8 mouse cellular contexts compared by ENCODE assay signal in the genomic region with DNA sequence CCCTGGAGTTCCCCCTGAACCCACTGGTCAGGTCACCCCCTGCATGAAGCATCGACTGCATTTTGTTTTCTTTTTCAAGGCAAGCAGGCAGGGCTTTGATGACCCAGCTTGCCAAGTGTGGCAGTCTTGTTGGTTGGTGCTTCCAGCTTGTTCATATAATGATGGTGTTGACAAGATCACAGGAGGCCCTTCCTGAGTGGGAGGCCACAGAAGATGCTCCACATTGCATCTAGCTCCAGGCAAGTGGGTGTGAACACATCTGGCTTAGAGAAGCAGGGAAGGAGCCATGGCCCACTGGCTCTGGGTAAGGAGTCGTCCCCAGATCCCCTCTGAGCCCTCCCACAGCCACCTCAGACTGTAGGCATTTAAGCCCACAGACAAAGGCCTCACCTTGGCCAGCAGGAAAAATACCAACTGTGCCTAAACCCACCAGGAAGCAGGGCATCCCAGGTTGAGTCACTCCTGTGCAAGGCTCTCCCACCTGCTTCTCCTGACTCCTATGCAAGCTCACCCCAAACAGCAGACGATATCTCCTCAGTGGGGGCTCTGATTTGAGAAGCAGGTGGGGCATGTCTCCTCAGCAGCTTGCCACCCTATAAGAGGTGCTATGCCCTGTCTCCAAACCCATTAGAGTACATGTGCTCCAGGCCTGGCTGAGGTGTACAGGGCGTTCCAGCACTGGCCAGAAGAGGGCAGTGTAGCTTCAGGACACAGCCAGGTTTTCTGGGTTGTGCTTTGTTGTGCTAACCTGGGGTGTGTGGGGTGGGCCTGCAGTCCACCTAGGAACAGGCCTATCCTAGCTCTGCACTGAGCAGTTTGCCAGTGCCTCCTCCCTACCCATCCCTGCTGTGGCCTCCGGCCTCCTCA. TPM values are rescaled to one million over a fixed set of nuclear protein-coding genes. Genes with fewer than 3 reads are reported as not detected.
DNase-seq lines count a peak whose midpoint lies in the region; ATAC-seq and TF ChIP-seq lines count a peak whose summit lies in the region.

No protein-coding gene starts in this region.

- H3K27me3 ChIP-seq in forebrain, embryonic 14.5 days (replicated peaks; ENCODE audit: control insufficient read depth, insufficient read depth, low read length), result no peaks in the 10 kb centered on the region
- no peaks in the 10 kb centered on the region for H3K27me3 ChIP-seq in lung, embryonic 14.5 days (ENCODE audit: insufficient read depth, low read length)

- peak; percentile 97 for TF ChIP-seq CTCF in lung, embryonic 14.5 days (IDR thresholded peaks at IDR 0.05; ENCODE audit: low read depth)

- H3K4me3 ChIP-seq in ES-E14 (ENCODE audit: insufficient read depth in 1 of 2, low read depth in 1 of 2, low read length in 2 of 2, poor library complexity in 1 of 2, severe bottlenecking in 1 of 2), result no peak overlapping the region
- H3K4me3 ChIP-seq in forebrain, embryonic 14.5 days (ENCODE audit: low read depth, low read length), result no peak overlapping the region
- H3K4me3 ChIP-seq in lung, embryonic 14.5 days (ENCODE audit: low read depth, low read length), result no peak overlapping the region

- peak; percentile 37 for DNase-seq in ES-E14 (ENCODE audit: low read depth, low spot score)
- peak; percentile 59 for DNase-seq in c-Kit-positive CD71-positive TER-119-positive erythroid progenitor cells, embryonic 14.5 days (ENCODE audit: low spot score)
- peak; percentile 76 for DNase-seq in forebrain, embryonic 14.5 days (ENCODE audit: low spot score)
- peak; percentile 49 for DNase-seq in heart, postnatal 25 days (ENCODE audit: low spot score)
- DNase-seq in layer of hippocampus, adult 8-10 months (ENCODE audit: low spot score in 2 of 2), result peak; percentile 69 to 86
- peak; percentile 86 for DNase-seq in lung, embryonic 14.5 days
- DNase-seq in thymus, postnatal 0 days (ENCODE audit: low spot score), result peak; percentile 66

- WGBS in forebrain, embryonic 14.5 days, result 43% methylated on average over 5 of the region's 5 CpGs
- WGBS in lung, embryonic 14.5 days, result 37% methylated on average over 5 of the region's 5 CpGs

- intact Hi-C loops in heart, postnatal 25 days (cut with DNase I), result loop anchor here (1.0 to 10.0 kb wide), 5 partner anchors 57 to 351 kb away; partner anchors contain the start of gene Cebpa

- peaks cover 0 to 4% of the 10 kb centered on the region in 2 experiments; a peak in 1 of 4 replicates for H3K4me1 ChIP-seq in ES-E14 (ENCODE audit: control insufficient read depth in 2 of 2, insufficient read depth in 2 of 2, low read length in 2 of 2, poor library complexity in 1 of 2)
- no peaks in the 10 kb centered on the region for H3K4me1 ChIP-seq in forebrain, embryonic 14.5 days (ENCODE audit: control insufficient read depth, insufficient read depth, low read length)
- no peaks in the 10 kb centered on the region for H3K4me1 ChIP-seq in lung, embryonic 14.5 days (ENCODE audit: insufficient read depth)

- ATAC-seq in forebrain, embryonic 14.5 days, result peak; percentile 76
- ATAC-seq in lung, embryonic 14.5 days (ENCODE audit: insufficient read depth), result peak; percentile 73
- peak; percentile 69 for ATAC-seq in neutrophil, adult 5-6 weeks (ENCODE audit: extremely low read depth, insufficient number of reproducible peaks, low FRiP score, poor library complexity, severe bottlenecking)

- no peak overlapping the region for H3K27ac ChIP-seq in ES-E14 (ENCODE audit: insufficient read depth, low read depth, low read length, poor library complexity, severe bottlenecking)
- no peak overlapping the region for H3K27ac ChIP-seq in forebrain, embryonic 14.5 days (ENCODE audit: low read depth, low read length)
- H3K27ac ChIP-seq in lung, embryonic 14.5 days (ENCODE audit: low read depth), result no peak overlapping the region

- no peak overlapping the region for H3K9ac ChIP-seq in ES-E14 (ENCODE audit: insufficient read depth, low read depth, low read length, poor library complexity, severe bottlenecking)
- no peak overlapping the region for H3K9ac ChIP-seq in forebrain, embryonic 14.5 days (ENCODE audit: low read length)
- H3K9ac ChIP-seq in lung, embryonic 14.5 days, result no peak overlapping the region

- no peak overlapping the region for H3K4me2 ChIP-seq in forebrain, embryonic 14.5 days (ENCODE audit: low read length)
- no peak overlapping the region for H3K4me2 ChIP-seq in lung, embryonic 14.5 days

- in situ Hi-C loops in ES-E14 (cut with MboI; ENCODE audit: low sequenced_read_pairs in 2 of 2, unreplicated experiment in 2 of 2), result no loop called here

- H3K36me3 ChIP-seq in ES-E14 (ENCODE audit: control insufficient read depth, insufficient read depth, low read length, poor library complexity, severe bottlenecking), result peaks cover 9% of the 10 kb centered on the region; the same call in 1 of the 2 replicates
- H3K36me3 ChIP-seq in forebrain, embryonic 14.5 days (ENCODE audit: control insufficient read depth, insufficient read depth, low read length), result no peaks in the 10 kb centered on the region
- H3K36me3 ChIP-seq in lung, embryonic 14.5 days (ENCODE audit: insufficient read depth), result peaks cover 7% of the 10 kb centered on the region; the same call in 1 of the 2 replicates

- H3K9me3 ChIP-seq in ES-E14 (ENCODE audit: control insufficient read depth, insufficient read depth, low read depth, low read length), result no peaks in the 10 kb centered on the region
- H3K9me3 ChIP-seq in forebrain, embryonic 14.5 days (replicated peaks; ENCODE audit: control insufficient read depth, low read length), result no peaks in the 10 kb centered on the region
- no peaks in the 10 kb centered on the region for H3K9me3 ChIP-seq in lung, embryonic 14.5 days (ENCODE audit: low read depth, low read length)

TF ChIP-seq in ES-E14, 5 proteins besides CTCF, POLR2A, EP300 and RAD21:
- no peak for TF ChIP-seq ZNF384 (IDR thresholded peaks at IDR 0.05; ENCODE audit: low read depth, low read length)
- peak; percentile 68; the same call in 1 of the 2 replicates for TF ChIP-seq ZC3H11A (IDR thresholded peaks at IDR 0.05; ENCODE audit: borderline replicate concordance, low read depth, low read length)

RNA-seq across cellular contexts. Expression of gene Cebpg, which starts 30.7 kb away (rescaled TPM):
- 12.8 and 14.0 TPM in 2 replicates for total RNA-seq in ES-E14 (2012; rRNA removed)
- 42.5 and 43.5 TPM in 2 replicates for polyA plus RNA-seq in forebrain, embryonic 14.5 days (2014; fragmentation: Nextera tagmentation; extraction: Ambion mirVana)
- 10 to 100 TPM; 20.9 to 23.7 TPM for total RNA-seq in heart, postnatal 25 days (2021)
- 10 to 100 TPM; 31.5 to 42.0 (median 36.7) TPM for total RNA-seq in layer of hippocampus, adult 8-10 months (2022)
- polyA plus RNA-seq in lung, embryonic 14.5 days (2014; fragmentation: Nextera tagmentation; extraction: Ambion mirVana), result 38.6 and 41.7 TPM in 2 replicates
- total RNA-seq in neutrophil, adult 5-6 weeks (2017), result 50.2 and 58.8 TPM in 2 replicates
- 40.5 and 43.7 TPM in 2 replicates for polyA plus RNA-seq in thymus, postnatal 0 days (2015; fragmentation: Nextera tagmentation; extraction: Ambion mirVana)
